Mouse (Mus musculus) limb, embryonic 10.5 days (tissue): ENCODE results near the gene Dst. TPM values are rescaled to one million over a fixed set of nuclear protein-coding genes. Genes with fewer than 3 reads are reported as not detected.

Experiments
- DNase-seq: peaks from one replicate; pipeline ENCODE4 v3.0.0-alpha.2; 2017; ENCODE audit warnings: low spot score
- H3K27ac ChIP-seq: fragments of 300-500 bp; sonication (generic); 2 replicates; pipeline ENCODE4 v1.5.1; 2016; ENCODE audit warnings: mild to moderate bottlenecking
- H3K27me3 ChIP-seq: fragments of 300-500 bp; sonication (generic); 2 replicates; pipeline ENCODE4 v1.6.1; 2016; ENCODE audit warnings: low read depth, mild to moderate bottlenecking; ENCODE audit not compliant: poor library complexity, severe bottlenecking
- H3K36me3 ChIP-seq: fragments of 300-500 bp; sonication (generic); 2 replicates; pipeline ENCODE4 v1.6.1; 2016; ENCODE audit warnings: mild to moderate bottlenecking, moderate library complexity
- H3K4me1 ChIP-seq: fragments of 300-500 bp; sonication (generic); 2 replicates; pipeline ENCODE4 v1.6.1; 2016
- H3K4me3 ChIP-seq: fragments of 300-500 bp; sonication (generic); 2 replicates; pipeline ENCODE4 v1.5.1; 2016; ENCODE audit warnings: mild to moderate bottlenecking, moderate library complexity
- H3K9me3 ChIP-seq: fragments of 300-500 bp; sonication (generic); replicated peaks from 2 replicates; pipeline ENCODE4 v1.6.1; 2016; ENCODE audit warnings: mild to moderate bottlenecking
- WGBS: fragments of 180-500 bp; shearing (Covaris S2); methylation state at CpG from one replicate; pipeline ENCODE4 v1.1.7; 2016; 5-methylcytosine and 5-hydroxymethylcytosine counted together
- polyA plus RNA-seq: library from polyadenylated mRNA; unstranded; fragments of >200 nt; fragmentation: Nextera tagmentation; extraction: Ambion mirVana; gene quantifications from 2 replicates; pipeline ENCODE4 v1.2.1, GENCODE M21; 2016

Gene Dst
- 7.2 and 9.7 TPM in 2 replicates for polyA plus RNA-seq

DNA sequence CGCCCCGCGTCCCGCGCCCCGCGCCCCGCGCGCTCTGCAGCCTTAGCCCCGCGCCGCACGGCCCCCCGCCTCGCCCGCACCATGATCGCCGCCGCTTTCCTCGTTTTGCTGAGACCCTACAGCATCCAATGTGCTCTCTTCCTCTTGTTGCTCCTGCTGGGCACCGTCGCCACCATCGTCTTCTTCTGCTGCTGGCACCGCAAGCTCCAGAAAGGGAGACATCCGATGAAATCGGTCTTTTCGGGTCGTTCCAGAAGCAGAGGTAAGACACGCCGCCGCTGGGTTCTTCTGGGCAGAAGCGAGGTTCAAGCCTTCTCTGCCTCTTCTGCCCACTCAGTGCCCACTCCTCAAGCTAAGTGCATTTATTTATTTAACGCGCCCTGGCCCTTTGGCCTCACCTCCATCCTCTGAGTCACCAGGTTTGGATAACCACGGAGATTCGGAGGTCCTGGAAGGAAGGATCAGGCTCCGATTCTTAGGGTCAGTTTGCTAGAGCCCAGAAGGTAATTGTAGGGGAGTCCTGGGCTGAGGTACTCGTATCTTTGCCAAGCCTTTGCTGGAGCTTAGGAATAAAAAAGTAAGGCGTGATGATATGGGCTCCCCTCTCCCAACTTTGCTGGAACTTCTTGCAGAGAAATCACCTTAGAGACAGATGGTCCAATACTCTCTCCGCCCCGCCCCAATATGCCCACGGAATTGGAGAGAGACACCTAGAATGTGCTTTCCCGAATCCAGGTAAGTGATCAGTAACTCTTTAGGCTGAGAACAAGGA, at the start of gene Dst:
Gene Dst, plus strand, starts transcription at position 35 of the 772 bp plus-strand sequence.
- Histone ChIP-seq H3K9me3 (no peaks in the 10 kb centered on the region), H3K36me3 (no peaks in the 10 kb centered on the region), H3K4me3 (peak within 1 kb of the TSS; percentile 74), H3K27me3 (peaks cover 49% of the 10 kb centered on the region), H3K4me1 (peaks cover 24% of the 10 kb centered on the region), H3K27ac (peak within 1 kb of the TSS; percentile 85)
- peak; percentile 61 for DNase-seq
- WGBS = 4% methylated on average over 44 of the region's 44 CpGs

DNA sequence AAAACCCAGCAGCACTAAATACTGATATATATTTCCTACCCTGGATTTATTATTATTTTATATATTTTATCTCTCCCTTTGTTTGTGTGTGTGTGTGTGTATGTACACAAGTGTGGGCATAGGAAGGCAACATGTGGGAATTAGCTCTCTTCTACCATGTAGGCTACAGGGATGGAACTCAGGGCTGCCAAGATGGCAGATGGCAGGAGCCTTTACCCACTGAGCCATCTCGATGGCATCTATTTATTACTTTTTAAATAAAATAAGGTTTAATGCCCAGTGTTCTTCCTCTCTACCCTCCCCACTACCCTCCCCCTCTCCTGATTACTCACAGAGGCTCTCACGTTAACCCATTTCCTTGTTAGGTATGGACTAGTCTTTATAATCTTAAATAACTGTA, 39.0 kb upstream of the Dst start:
- Histone ChIP-seq H3K27ac (no peak overlapping the region), H3K27me3 (no peaks in the 10 kb centered on the region), H3K9me3 (no peaks in the 10 kb centered on the region), H3K4me3 (no peak overlapping the region), H3K4me1 (no peaks in the 10 kb centered on the region), H3K36me3 (no peaks in the 10 kb centered on the region)
- DNase-seq = no peak
- WGBS = 96% methylated on average over 2 of the region's 2 CpGs

DNA sequence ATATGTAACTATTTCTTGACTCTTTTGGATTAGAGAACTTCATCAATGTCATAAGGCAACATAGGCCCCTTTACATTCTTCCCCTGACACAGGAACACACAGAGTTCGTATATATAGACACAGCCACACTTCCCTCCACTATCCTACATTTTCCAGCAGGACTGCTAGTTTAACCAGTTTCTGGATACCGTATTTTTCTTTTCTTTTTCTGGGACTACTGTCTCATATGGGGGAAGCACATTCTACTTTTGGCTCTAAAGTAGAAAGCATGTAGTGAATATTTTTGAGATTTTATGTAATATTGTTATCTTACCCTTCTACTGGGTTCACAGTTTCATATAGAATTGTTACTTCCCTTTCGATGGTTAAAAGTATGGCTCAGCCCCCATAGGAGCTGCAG, 38.6 kb upstream of the Dst start:
- Histone ChIP-seq H3K27me3 (no peaks in the 10 kb centered on the region), H3K27ac (no peak overlapping the region), H3K9me3 (no peaks in the 10 kb centered on the region), H3K4me3 (no peak overlapping the region), H3K36me3 (no peaks in the 10 kb centered on the region), H3K4me1 (no peaks in the 10 kb centered on the region)
- WGBS = 88% methylated on average over 3 of the region's 3 CpGs
- no peak for DNase-seq

DNA sequence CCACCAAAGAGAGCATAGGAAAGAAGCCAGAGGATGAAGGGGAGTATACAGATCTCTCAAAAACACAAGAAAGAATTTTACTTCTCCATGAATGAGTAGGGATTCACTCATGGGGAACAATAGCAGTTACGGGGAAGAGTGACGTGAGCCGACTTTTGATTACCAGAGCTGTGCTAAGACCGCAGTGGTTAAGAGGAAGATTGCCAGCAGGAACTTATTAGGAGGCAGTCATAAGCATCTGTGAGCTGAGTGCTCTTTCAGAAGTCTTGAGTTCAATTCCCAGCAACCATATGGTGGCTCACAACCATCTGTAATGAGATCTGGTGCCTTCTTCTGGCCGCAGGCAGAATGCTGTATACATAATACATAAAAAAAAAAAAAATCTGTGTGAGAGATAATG, 34.5 kb upstream of the Dst start:
- Histone ChIP-seq H3K36me3 (no peaks in the 10 kb centered on the region), H3K4me3 (no peak overlapping the region), H3K27ac (no peak overlapping the region), H3K27me3 (no peaks in the 10 kb centered on the region), H3K4me1 (no peaks in the 10 kb centered on the region), H3K9me3 (no peaks in the 10 kb centered on the region)
- DNase-seq = no peak
- 94% methylated on average over 5 of the region's 5 CpGs for WGBS

DNA sequence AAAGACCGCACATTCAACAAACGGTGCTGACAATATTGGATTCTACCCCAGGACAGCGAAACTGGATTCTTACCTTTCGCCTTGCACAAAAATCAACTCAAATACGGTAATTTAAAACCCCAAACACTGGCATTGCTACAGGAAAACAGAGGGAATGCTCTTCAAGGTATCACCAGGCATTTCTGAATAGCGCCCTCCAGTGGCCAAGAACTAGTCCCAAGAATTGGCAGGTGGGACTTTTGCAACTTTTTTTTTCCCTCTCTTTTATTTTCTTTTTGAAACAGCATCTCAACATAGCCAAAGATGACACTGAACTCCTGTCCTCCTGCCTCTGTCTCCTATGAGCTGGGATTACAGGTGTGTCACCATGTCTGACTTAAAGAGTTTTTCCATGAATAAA, 32.3 kb upstream of the Dst start:
- 46% methylated on average over 6 of the region's 6 CpGs for WGBS
- H3K27me3 ChIP-seq = no peaks in the 10 kb centered on the region
- H3K36me3 ChIP-seq = no peaks in the 10 kb centered on the region
- no peak overlapping the region for H3K27ac ChIP-seq
- peak; percentile 45 for DNase-seq
- H3K9me3 ChIP-seq = no peaks in the 10 kb centered on the region
- no peaks in the 10 kb centered on the region for H3K4me1 ChIP-seq
- no peak overlapping the region for H3K4me3 ChIP-seq

DNA sequence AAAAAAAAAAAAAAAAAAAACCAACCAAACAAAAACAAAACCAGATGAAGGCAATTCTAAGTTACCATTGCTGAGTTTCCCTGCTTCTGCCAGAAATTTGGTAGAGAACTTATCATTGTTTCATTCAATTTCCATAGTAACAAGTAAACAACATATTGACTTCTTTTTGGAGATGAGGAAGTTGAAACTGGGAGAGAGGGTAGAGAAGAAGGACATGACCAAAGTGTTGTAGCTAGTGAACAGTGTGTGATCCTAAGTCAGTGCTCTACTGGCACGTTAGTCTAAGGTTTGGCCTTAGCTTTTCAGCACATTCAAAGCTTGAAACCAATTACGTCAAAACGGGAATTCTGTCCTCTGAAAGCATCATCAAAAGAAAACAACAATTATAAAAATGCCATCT, 31.6 kb upstream of the Dst start:
- H3K4me1 ChIP-seq = no peaks in the 10 kb centered on the region
- DNase-seq = no peak
- no peaks in the 10 kb centered on the region for H3K36me3 ChIP-seq
- H3K27ac ChIP-seq = no peak overlapping the region
- H3K4me3 ChIP-seq = no peak overlapping the region
- WGBS = 82% methylated on average over 3 of the region's 3 CpGs
- H3K9me3 ChIP-seq = no peaks in the 10 kb centered on the region
- no peaks in the 10 kb centered on the region for H3K27me3 ChIP-seq

DNA sequence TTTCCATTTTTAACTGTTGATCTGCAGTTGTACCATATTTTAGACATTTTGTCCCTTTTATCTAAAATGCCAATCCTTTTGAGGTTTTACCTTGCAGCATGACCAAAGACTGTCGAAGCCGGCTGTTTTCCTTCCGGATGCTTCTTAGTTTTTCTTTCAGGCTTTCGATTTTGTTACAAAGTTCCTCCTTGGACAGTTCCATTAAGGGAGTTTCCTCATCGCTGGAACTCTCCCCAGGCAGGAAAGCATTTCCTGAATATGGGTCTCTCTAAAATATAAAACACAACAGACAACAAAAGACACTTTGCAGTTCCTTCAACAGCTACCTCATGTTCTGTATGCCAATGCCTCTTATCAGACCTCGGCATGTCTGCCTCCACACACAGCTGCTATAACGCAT, 29.9 kb upstream of the Dst start:
- Histone ChIP-seq H3K4me3 (no peak overlapping the region), H3K9me3 (no peaks in the 10 kb centered on the region), H3K27ac (no peak overlapping the region), H3K36me3 (no peaks in the 10 kb centered on the region), H3K4me1 (no peaks in the 10 kb centered on the region), H3K27me3 (no peaks in the 10 kb centered on the region)
- no peak for DNase-seq
- WGBS = 86% methylated on average over 7 of the region's 7 CpGs

DNA sequence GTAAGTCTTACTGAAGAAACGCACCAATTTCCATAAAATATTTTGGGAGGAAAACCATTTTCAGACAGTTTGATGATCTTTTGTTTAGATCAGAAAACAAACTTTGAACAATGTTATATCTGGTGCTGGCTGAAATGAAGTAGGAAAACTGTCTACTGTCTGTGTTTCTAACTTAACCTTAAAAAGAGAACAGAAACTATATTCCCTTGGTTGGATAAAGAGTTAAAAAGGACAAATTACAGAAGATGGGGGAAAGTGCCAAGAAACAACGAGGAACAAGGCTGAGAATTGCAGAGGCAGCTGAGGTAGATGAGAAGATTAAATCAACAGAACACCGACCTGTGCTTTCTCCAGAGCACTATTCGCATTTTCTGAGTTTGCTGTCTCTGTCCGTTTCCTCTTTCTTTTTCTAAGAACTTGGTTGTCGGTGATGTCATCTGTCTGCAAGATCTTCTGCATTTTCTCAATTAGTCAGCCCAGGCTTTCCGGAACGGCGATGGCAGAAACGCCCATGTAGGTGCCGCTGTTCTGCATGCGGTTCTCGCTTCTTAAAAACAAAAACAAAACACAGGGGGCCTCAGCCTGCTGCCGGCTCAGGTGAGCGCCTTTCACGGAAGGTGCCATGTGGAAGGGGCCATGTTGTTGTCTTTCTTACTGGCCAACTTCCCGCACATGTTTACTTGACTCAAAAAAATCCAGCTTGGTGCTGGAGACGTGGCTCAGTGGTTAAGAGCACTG, 24.8 kb upstream of the Dst start:
- Histone ChIP-seq H3K27ac (no peak overlapping the region), H3K4me1 (no peaks in the 10 kb centered on the region), H3K36me3 (no peaks in the 10 kb centered on the region), H3K4me3 (peak overlapping the region; percentile 22; the same call in 1 of the 2 replicates), H3K9me3 (no peaks in the 10 kb centered on the region), H3K27me3 (no peaks in the 10 kb centered on the region)
- no peak for DNase-seq
- WGBS = 20% methylated on average over 18 of the region's 18 CpGs

DNA sequence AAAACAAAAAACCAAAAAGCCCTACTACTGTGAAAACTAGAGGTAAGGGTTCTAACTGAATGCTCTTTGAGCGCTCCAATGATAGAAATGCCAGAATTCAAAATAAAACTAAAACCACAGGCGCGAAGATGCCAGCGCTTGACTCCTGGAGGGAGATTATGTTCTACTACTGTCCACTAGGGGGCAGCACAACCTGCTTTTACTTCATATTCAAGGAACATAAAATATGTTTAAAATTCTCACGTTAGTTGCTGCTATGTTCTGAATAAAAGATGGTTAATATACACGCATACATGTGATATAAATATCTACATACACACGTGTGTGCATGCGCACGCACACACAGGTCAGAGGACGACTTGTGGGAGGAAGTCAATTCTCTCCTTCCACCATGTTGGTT, 15.2 kb upstream of the Dst start:
- H3K4me3 ChIP-seq = no peak overlapping the region
- 63% methylated on average over 10 of the region's 10 CpGs for WGBS
- no peaks in the 10 kb centered on the region for H3K9me3 ChIP-seq
- H3K27ac ChIP-seq = no peak overlapping the region
- H3K27me3 ChIP-seq = no peaks in the 10 kb centered on the region
- H3K4me1 ChIP-seq = no peaks in the 10 kb centered on the region
- H3K36me3 ChIP-seq = no peaks in the 10 kb centered on the region
- no peak for DNase-seq

DNA sequence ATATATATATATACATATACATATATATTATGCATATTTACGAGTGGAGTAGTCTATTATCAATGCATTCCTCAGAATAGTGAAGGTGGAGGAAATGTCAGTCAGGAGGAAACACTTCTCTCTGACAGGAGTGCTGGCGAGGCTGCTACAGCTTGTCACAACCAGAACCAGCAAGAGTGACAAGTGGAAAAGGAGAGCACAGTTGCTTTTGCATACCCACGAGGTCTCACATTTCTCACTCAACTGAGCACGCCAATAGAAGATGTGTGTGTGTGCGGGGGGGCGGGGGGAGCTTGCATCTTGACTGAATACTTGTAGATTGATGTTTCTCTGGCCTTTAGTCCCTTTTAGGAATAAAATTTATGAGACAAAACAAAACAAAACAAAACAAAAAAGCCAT, 11.9 kb upstream of the Dst start:
- Histone ChIP-seq H3K4me1 (no peaks in the 10 kb centered on the region), H3K9me3 (no peaks in the 10 kb centered on the region), H3K36me3 (no peaks in the 10 kb centered on the region), H3K27me3 (no peaks in the 10 kb centered on the region), H3K4me3 (no peak overlapping the region), H3K27ac (no peak overlapping the region)
- WGBS = 74% methylated on average over 6 of the region's 6 CpGs
- DNase-seq = no peak

DNA sequence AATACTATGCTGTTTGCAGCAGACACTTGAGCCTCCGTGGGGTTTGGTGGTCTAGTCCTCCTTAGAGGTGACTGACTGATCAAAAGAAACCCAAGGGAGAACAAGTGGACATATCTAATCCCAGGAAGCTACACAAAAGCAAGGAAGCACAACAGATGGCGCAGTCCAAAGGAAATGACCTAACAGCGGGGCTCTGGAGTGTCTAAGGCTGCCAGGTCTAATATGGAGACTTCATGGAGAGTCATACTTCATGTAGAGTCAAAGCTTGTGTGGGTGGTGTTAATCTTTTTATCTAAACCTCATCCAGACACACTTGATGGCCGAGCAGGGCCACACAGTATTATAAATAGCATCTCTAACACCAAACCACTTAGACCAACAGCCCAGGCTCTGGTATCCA, 11.4 kb upstream of the Dst start:
- H3K27me3 ChIP-seq = no peaks in the 10 kb centered on the region
- no peaks in the 10 kb centered on the region for H3K9me3 ChIP-seq
- no peaks in the 10 kb centered on the region for H3K4me1 ChIP-seq
- no peak for DNase-seq
- no peak overlapping the region for H3K27ac ChIP-seq
- WGBS = 88% methylated on average over 4 of the region's 4 CpGs
- no peaks in the 10 kb centered on the region for H3K36me3 ChIP-seq
- no peak overlapping the region for H3K4me3 ChIP-seq

DNA sequence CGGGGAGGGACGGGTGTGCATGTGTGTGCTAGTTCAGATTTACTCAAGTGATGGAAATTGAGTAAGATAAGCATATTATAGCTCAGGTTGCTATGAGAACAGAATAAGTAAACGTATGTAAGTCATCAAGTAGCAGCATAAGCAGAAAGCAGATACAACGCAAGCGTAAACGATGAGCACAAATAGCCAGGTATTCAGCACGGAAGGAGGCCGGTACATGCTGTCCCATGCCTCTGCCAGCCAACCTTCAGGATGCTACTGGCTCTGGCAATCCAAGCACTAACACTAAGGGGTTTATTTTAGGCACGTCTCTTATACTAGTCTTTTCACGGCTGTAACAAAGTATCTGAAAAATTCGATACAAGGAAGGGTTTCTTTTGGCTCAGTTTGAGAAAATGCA, 10.6 kb upstream of the Dst start:
- no peaks in the 10 kb centered on the region for H3K27me3 ChIP-seq
- 94% methylated on average over 11 of the region's 11 CpGs for WGBS
- no peaks in the 10 kb centered on the region for H3K36me3 ChIP-seq
- no peaks in the 10 kb centered on the region for H3K9me3 ChIP-seq
- DNase-seq = no peak
- no peaks in the 10 kb centered on the region for H3K4me1 ChIP-seq
- no peak overlapping the region for H3K27ac ChIP-seq
- H3K4me3 ChIP-seq = no peak overlapping the region

DNA sequence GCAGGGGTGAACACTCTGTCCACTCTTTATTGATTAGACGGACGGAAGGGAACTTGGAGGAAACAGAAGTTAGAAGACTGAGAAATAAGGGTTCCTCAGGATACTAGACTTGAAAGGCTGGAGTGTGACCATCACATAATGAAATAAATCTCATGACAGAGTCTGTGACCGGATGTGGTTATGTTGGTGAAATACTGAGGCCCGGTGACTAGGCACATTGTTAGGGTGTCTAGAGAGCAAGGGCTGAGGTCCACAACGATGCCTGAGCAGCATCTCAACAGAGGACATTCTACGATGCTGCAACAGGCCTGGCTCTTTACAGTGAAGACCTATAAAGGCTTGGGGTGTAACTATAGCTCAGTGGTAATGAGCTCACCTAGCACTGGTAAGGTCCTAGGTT, 9.7 kb upstream of the Dst start:
- Histone ChIP-seq H3K9me3 (no peaks in the 10 kb centered on the region), H3K4me3 (no peak overlapping the region), H3K4me1 (peaks cover 1% of the 10 kb centered on the region; the same call in 1 of the 2 replicates), H3K27me3 (no peaks in the 10 kb centered on the region), H3K36me3 (no peaks in the 10 kb centered on the region), H3K27ac (no peak overlapping the region)
- 86% methylated on average over 6 of the region's 6 CpGs for WGBS
- no peak for DNase-seq
